Mouse (Mus musculus): ENCODE data around the gene Ifnl3. TPM values are rescaled to one million over a fixed set of nuclear protein-coding genes. Genes with fewer than 3 reads are reported as not detected.

Gene Ifnl3
- polyA plus RNA-seq, 1 experiment: not detected

DNA sequence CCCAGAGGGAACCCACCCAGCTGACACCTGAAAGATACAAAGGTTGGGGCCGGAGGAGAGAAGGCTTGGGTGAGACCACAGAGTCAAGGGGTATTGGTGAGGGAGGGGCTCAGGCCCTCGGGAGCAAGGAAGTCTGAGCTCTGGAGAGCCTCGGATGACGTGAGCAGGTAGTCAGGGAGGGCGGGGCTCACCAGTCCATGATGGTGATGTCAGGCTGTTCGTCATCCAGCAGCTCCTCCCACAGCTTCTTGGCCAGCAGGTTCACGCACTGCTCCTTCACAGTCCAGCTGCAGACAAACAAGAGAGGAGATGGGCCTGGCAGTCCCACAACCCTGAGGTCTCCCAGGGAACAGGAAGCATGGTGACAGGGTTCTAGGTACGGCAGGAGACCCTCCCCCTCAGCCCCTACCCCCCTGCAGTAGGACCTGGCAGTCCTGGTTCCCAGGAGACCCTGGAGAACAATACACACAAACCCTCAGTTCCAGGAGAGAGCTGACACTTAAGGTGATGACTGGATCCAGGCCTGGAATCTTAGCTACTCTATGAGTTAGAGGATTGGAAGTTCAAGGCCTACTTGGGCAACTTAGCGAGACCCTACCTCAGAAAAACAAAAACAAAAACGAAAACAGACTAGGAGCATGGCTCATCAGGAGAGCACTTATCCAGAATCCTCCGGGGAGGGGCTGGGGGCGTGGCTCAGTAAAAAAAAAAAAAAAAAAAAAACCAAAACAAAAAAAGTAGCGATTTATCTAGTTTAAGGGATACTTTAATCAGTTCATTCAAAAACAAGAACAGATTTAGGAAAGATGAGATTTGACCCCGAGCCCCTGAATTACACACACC, 22.6 kb downstream of the Ifnl3 start:
- WGBS: 34% methylated on average over 14 of the region's 14 CpGs
- DNase-seq (ENCODE audit: low read depth, low spot score): no peak

DNA sequence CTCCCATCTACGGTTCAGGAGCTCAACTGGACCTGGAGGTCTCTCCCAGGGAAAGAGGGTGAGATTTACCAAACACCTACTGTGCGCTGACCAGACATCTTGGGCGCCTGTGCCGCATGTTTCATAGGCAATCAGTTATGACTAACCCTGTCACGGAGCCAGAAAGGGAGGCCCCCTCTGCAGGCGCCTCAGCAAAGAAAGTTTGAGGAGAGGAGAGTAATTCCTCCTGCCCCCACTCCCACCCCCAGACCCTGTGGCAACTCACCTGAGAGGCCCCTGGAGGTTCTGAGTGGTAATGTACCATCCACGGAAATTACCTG, 23.2 kb downstream of the Ifnl3 start:
- no peak for DNase-seq (ENCODE audit: low read depth, low spot score)
- 58% methylated on average over 7 of the region's 7 CpGs for WGBS

DNA sequence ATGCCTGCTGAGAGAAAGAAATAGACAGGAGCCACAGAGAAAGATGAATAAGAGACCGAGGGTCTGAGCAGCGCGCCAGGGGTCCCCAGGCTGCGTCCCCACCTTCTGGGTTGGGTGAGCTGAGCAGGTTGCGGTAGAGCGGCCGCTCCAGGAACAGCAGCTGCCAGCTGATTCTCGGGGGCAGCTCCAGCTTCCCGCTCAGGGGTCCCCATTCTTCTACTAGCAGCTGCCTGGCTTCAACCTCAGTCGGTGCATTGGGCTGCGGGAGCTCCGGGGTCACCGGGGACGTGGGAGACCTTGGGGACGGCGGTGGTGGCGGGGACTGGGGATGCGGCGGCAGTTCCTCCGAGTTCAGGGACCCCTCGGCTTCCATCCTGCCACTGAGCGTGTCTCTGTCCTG, 24.0 kb downstream of the Ifnl3 start:
- WGBS: 7% methylated on average over 22 of the region's 22 CpGs

DNA sequence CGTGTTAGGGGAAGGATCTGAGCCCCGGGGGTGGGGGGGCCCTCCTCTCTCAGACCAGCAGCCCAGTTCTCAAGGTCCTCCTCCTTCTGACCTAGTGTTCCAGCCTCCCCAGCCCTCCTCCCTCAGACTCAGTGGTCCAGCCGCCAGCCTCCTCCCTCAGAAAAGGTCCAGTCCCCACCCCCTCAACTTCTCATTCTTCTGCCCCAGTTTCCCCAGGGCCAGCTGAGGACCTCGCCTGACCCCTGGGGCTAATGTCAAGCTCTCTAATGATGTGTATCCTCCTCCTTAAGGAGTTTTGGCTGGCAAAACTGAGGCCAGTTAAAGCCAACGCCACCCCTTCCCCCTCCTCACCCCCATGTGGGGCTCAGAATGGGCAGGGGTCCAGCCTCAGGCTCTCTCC, 24.5 kb downstream of the Ifnl3 start, which contains the start of gene Nccrp1:
Gene Nccrp1 (minus strand): TSS at position 101 of the 400 bp plus-strand sequence.
- DNase-seq (ENCODE audit: low read depth, low spot score): no peak
- 15% methylated on average over 5 of the region's 5 CpGs for WGBS

More for the DNA sequence above, 24.0 kb downstream of the Ifnl3 start:
- no peak for DNase-seq (ENCODE audit: low read depth, low spot score)

DNA sequence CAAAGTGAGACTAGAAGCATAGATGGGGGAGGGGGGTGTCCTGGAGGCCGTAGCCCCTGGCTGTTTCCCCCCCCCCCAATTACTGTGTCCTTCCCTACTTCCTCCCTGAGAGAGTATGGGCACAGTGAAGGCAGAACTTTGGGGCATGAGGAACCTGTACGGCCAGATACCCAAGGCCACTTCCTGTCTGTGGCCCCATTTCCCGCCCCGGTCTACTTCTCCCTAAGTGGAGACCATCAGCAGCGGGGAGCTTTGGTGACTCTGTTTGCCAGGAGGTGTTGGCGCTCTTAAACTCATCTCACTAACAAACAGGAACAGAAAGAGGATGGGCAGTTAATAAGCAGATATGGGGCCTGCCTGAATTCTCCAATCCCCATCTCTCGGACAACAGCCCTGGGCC, 25.0 kb downstream of the Ifnl3 start:
- no peak for DNase-seq (ENCODE audit: low read depth, low spot score)
- WGBS: 64% methylated on average over 7 of the region's 7 CpGs

DNA sequence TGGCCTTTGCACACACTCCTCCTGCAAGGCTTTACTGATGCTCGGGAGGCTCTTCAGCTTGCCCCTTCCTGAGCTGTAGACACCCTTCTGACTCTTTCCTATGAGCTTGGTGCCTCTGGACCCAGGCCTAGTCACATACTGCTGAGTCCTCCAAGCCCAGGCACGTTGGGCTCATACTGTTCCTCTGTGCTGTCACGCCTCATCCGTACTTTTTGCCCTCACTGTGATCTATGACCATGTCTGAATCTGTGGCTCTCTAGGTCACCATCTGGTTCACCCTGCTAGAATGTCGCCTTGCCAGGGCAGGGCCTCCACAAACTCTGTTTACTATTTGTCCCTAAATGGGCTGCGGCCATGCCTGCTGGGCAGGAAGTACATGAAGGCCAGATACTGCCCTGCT, 30.4 kb downstream of the Ifnl3 start:
- DNase-seq (ENCODE audit: low read depth, low spot score): no peak
- 62% methylated on average over 6 of the region's 6 CpGs for WGBS

DNA sequence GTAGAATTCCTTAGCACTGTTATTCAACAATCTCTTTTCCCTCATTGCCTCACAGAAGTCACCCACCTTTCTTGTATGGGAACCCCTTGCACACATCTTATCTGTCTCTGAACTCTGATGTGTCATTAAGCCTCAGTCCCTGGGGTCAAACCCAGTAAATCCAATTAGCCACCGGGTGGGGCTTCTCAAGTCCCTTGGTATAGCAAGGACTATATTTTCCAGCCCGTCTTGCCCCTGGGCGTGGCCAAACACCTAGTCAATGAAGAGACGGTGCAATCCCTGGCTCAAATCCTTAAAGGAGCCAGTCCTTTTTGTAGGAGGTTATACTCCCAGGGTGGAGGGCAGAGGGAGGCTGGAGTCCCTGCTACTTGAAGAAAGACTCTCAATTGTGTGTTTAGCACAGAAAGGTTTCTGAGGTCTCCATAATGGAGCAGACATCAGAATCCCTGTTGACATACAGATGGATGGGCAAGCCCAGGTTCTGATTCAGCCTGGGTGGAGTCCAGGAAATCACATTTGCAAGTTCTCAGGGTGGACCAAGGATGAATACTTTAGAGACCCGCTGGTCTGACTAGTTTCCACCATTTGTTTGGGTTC, 33.4 kb downstream of the Ifnl3 start:
- DNase-seq (ENCODE audit: low read depth, low spot score): no peak
- 14% methylated on average over 5 of the region's 5 CpGs for WGBS

DNA sequence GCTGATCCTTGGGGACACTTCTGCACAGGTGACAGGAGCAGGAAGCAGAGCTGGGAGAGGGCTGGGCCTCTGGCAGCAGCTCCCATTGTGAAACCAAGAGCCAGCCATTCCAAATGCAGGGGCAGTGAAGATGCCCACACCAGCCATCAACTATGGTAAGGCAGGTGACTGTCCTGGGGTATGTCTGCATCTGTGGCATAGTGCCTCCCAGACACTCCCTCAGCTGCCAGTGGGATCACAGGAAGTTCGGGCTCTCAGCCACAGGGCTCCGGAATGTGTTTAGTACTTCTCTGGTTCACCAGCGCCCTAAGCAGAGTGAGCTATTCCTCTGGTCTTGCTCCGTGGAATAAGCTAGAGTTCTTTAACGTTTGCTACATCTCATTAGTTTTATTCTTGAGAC, 34.4 kb downstream of the Ifnl3 start:
- no peak for DNase-seq (ENCODE audit: low read depth, low spot score)
- 60% methylated on average over 5 of the region's 5 CpGs for WGBS

DNA sequence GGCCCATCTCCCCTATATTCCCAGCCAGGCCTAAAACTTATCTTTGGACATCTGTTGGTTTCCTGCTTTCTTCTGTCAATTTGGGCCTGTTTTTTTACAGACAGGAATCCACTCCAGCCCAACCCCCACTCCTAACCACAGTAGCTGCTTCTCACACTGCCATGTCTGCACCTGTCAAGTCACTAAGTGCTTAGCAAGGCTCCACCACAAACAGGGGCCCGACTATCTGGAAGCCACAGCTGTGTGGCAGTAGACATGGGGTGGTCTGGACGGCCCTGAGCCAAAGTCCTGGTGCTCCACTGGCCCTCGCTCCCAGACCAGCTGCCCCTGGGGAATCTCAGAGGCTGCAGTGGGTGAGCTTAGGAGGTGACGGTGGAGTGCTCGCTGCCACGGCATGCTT, 35.1 kb downstream of the Ifnl3 start:
- WGBS: 71% methylated on average over 6 of the region's 6 CpGs
- no peak for DNase-seq (ENCODE audit: low read depth, low spot score)

DNA sequence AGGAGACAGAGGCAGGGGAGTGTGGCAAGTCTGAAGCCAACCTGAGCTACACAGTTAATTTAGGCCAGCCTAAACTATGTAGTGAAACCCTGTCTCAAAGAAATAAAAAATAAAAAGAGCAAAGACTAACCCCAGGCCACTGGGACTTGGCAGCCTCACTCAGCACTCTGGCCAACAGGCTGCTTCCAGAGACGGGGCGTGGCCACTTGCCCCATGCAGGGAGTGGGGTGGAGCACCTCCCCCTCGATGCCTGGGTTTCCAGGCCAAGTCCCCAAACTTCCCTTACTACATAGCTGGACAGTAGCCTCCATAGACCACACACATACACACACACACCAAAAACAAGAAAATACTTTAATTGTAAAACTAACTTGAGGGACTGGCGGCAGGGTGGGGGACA, 35.9 kb downstream of the Ifnl3 start:
- WGBS: 21% methylated on average over 4 of the region's 4 CpGs

DNA sequence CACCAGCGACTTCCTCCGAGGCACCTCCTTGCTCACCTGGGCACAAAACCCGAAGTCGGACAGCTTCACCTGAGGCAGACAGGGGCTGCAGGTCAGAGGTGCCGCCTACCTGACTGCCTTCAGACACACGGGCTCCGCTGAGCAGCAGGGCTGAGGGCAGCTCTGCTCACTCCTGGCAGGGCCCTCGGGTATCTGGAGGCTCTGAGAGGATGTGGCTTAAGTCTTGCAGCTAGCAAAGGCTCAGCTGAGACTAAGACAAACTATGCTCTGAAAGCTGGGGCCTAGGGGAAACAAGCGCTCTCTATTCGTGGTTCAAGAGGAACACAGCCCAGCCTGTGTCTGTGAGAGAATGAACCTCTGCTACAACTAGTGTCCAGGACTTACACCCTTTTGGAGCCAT, 38.2 kb downstream of the Ifnl3 start:
- 87% methylated on average over 10 of the region's 10 CpGs for WGBS
- no peak for DNase-seq (ENCODE audit: low read depth, low spot score)

More for the DNA sequence above, 35.9 kb downstream of the Ifnl3 start:
- no peak for DNase-seq (ENCODE audit: low read depth, low spot score)

DNA sequence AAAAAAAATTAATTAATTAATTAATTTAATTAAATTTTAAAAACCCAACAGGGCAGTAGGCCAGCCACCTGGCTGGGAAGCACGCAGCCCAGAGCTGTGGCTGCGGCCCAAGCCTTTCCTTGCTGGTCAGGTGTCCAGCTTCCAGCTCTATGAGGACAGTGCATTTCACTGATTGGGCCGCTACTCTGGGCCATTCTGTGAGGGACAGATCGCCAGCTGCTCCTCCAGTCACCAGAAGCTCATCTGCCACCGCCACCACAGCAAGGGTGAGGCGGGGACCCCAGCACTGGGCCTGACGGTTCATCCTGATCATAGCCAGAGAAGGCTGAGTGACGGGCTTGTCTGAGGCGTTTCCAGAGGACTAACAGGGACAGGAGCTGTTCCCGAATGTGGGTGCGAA, 39.3 kb downstream of the Ifnl3 start:
- DNase-seq (ENCODE audit: low read depth, low spot score): no peak
- 95% methylated on average over 11 of the region's 11 CpGs for WGBS

DNA sequence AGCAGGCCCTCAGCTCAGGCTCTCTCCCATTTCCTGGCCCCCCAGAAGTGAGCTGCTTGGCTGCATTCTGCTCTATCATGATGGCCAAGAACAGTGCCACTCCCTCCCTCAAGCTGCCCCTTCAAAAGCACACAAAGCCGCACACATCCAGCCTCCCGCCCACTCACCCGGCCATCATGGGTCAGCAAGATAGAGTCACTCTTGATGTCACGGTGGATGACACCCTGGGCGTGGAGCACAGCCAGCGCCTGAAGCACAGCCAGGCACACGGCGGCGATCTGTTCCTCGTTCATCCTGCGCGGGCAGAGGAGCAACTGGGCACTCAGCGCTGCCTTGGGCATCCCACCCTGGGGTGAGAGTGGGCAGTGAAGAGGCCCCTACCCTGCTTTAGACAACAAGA, 39.7 kb downstream of the Ifnl3 start:
- WGBS: 88% methylated on average over 13 of the region's 13 CpGs
- DNase-seq (ENCODE audit: low read depth, low spot score): no peak

DNA sequence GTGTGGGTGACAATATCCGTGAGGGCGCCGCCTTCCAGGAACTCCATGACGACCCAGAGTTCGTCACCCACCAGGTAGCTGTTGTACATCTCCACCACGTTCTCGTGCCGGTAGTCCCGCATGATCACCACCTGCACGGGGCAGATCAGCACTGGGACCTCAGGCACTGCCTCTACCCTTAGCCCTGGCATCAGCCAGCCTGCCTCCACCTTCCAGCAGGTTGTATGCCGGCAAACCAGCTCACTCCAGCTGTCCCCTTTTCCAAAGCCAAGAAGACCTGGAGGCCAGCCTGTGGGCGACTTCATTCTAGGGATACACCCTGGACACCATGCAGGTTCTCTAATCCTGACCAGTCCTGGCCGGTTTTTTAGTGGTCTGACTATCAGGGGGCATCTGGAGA, 40.3 kb downstream of the Ifnl3 start:
- DNase-seq (ENCODE audit: low read depth, low spot score): no peak
- 91% methylated on average over 13 of the region's 13 CpGs for WGBS

DNA sequence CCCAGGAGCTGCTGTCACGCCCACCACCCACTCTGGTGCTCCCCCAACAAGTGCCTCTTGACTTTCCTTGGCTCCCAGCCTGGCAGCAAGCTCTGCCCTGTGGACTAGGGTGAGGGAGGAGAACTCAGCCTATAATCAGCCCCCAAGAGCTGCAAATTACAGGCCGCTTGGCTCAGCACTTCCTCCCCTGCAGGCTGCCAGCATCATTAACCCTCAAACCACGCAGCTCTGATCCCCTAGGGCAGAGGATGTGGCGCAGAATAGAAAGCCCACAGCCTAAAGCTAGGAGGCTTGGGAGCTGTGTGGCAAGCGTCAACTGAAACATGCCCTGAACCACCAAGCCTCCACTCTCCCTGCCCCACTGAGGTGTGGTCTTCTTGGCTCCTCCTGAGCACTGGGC, 42.8 kb downstream of the Ifnl3 start:
- no peak for DNase-seq (ENCODE audit: low read depth, low spot score)
- 83% methylated on average over 5 of the region's 5 CpGs for WGBS

DNA sequence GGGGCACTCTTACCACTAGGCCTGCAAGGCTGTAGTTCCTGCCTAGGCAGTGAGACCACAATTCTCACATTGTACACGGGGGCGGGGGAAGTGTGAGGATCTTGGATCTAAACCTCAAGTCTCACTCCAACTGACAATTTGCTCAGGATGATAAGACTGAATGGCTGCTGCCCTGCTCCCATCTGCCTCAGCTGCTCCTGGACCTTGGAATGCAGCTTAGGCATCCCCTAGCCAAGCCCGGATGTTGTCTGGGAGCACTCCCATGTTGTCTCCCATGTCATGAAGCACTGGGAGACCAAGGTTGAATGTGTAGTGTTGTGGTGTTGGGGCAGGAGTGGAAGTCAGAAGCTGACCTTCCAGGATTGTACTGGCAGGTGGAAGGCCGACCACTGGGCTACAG, 44.9 kb downstream of the Ifnl3 start:
- WGBS: 86% methylated on average over 4 of the region's 4 CpGs
- DNase-seq (ENCODE audit: low read depth, low spot score): no peak

DNA sequence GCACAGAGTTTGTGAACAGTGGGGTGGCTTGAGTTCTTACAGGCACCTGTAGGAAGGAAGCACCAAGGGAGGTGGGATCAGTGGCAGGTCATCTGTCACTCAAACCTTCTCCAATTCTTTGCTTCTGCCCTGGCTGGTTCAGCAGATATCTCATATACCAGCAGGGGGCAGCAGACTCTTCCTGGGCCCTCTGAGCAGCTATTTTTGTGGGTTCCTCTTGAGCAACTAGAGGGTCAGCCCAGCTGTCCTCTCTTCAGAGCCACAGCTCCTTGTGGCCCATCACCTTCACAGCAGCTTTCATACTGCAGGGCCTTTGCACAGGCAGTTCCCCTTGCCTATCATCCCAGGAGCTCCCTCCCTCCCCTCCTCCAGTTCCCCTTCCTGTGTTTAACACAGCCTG, 45.6 kb downstream of the Ifnl3 start:
- no peak for DNase-seq (ENCODE audit: low read depth, low spot score)

DNA sequence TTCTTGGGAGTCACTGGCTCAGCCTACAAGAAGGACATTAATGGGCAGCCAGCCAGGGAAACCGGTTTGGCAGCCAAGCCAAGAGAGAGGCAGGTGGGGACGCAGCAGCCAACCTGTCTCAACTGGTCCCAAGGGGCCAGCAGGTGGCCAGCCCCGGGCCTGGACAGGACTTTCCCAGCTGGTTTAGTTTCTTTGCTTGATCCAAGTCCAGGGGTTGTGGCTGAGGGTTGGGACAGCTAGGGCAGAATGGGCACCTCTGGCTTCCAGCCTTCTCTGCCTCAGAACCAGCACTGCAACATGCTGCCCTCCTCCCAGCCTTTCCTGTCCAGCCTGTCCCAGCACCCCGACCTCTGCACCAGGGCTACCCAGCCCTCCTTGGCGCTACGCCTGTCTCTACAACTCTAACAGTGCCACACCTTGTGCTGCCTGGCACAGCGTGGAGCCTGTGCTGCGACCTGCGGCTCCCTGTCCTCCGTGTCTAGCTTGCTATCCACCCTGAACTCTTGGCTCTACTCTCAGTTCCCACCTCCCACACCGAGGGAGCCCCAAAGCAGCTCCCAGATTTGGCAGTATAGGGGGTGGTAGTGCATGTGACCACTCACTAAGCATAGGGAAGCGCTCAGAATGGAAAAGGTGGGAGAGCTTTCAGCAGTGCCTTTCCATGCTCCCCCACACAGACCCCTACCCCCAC, 47.8 kb downstream of the Ifnl3 start:
- peak; percentile 91 for DNase-seq (ENCODE audit: low read depth, low spot score)
- 25% methylated on average over 12 of the region's 12 CpGs for WGBS

DNA sequence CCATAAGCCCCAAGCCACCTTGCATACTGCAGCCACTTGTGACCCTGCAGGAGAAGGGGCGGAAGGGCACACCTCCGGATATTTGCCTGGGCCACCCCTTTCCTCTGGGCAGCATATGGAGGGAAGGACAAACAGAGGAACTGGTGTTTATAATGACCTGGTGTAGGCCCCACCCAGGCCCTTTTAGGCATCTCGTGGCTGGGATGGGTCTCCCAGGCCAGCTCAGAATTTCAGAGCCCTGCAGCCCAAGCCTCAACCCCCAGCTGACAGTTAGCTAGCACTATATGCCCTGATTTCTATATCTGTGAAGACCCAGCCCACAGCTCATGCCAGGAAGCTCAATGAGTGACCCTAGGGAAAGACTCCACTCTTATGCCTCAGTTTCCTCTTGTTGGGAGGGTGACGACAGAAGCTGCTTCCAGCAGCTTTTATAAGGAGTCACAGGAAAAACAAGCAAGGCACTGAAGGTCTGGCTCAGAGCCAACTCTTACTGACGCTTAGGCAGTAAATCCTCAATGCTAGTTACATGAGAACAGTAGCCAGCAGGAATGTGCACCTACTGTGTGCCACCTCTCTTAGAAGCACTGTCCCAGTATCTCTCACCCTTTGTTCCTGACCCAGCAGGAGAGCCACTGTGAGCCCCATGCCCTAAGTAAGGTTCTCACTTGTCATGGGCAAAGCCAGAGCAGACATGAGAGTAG, 48.5 kb downstream of the Ifnl3 start:
- no peak for DNase-seq (ENCODE audit: low read depth, low spot score)
- 15% methylated on average over 5 of the region's 5 CpGs for WGBS

DNA sequence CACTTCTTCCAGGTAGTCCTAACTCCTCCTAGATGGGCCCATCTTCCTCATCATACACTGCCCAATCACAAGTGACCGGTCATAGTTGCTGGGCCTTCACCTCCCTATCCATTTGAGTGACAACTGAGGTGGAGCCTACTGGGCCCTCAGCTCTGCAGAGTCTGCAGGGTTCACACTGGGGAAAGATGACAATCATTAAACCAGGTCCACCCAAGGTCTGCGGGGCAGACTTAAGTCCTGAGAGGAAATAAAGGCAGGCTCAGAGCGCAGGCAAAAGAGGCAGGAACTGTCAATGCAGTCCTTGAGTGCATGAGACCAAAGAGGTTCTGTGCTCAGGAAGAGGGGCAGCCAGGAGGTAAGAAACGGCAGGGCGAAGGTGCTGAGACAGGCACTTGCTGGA, 50.1 kb downstream of the Ifnl3 start:
- 52% methylated on average over 5 of the region's 5 CpGs for WGBS
- DNase-seq (ENCODE audit: low read depth, low spot score): no peak

Data from large intestine, adult 2 months (tissue).